Mouse (Mus musculus): ENCODE data around the gene Cipc.

GRCm38 (mm10) chr12:86935692-86936282 lies 11.1 kb upstream of the Cipc start:
- TF ChIP-seq CTCF (IDR thresholded peaks at IDR 0.05; ENCODE audit: extremely low read depth, insufficient read depth, low read length): no peak
- no peak for TF ChIP-seq POLR2A (IDR thresholded peaks at IDR 0.05; ENCODE audit: extremely low read depth, insufficient read depth, low read length)
